Mouse (Mus musculus) heart, adult 2 months (tissue): ENCODE measurements around the gene Rrp36.

ENCODE experiments used
- CTCF ChIP-seq: fragments of 200-600 bp; IDR thresholded peaks from 2 replicates; pipeline ENCODE4 v1.8.1; 2022; ENCODE audit warnings: antibody characterized with exemption, mild to moderate bottlenecking, moderate library complexity
- EP300 ChIP-seq: fragments of 200-500 bp; IDR thresholded peaks from 2 replicates; pipeline ENCODE4 v1.6.1; 2011; ENCODE audit warnings: low read depth, low read length, control low read depth; ENCODE audit not compliant: insufficient read depth
- POLR2A ChIP-seq: fragments of 200-500 bp; IDR thresholded peaks from 2 replicates; pipeline ENCODE4 v1.6.1; 2011; ENCODE audit warnings: mild to moderate bottlenecking, low read depth, low read length, control low read depth; ENCODE audit not compliant: insufficient read depth

- TF ChIP-seq POLR2A (no peak), CTCF (no peak), EP300 (no peak)
Observed at GRCm38 (mm10) chr17:46685913-46686312, 11.8 kb upstream of the Rrp36 start.
